Mouse (Mus musculus) bone marrow, adult 2 months (tissue): ENCODE measurements around the gene Wdr38.

Experiments used
- CTCF ChIP-seq: fragments of 200-500 bp; IDR thresholded peaks from 2 replicates; pipeline ENCODE4 v1.5.1; 2011; ENCODE audit warnings: low read length, control low read depth; ENCODE audit not compliant: control insufficient read depth, insufficient read depth
- POLR2A ChIP-seq: fragments of 200-500 bp; IDR thresholded peaks from 2 replicates; pipeline ENCODE4 v1.6.1; 2011; ENCODE audit warnings: low read depth, mild to moderate bottlenecking, control low read depth, low read length, borderline replicate concordance; ENCODE audit not compliant: control insufficient read depth

DNA sequence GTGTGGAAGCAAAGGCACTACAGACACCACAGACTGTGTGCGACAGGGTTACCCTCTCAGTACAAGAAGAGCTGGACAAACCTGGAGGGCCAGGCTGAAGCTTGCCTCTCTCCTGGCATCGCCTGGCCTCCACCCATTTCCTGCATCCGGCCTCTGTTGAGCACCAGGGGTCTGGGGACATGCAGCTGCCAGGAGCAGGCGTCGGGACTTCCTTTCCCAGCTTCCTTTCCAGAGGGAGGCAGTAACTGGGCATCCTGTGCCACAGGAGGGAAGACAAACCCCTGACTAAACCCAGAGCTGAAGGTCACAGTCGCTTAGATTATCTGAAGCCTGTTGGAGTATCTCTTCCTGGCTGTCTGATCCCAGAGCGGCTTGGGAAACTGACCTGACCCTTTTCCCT, 49.7 kb upstream of the Wdr38 start:
- TF ChIP-seq CTCF (no peak), POLR2A (no peak)
